22 mouse cellular contexts compared by ENCODE assay signal in genomic region chr16:16852411-16852810, GRCm38 (mm10). TPM values are rescaled to one million over a fixed set of nuclear protein-coding genes. Genes with fewer than 3 reads are reported as not detected.
"Had no signal": no experiment of that assay in that cellular context is flagged by ENCODE, and none has a peak within 500 bp of the region (broad histone marks: within the 10 kb centered on the region; RNA-seq: fewer than 3 reads in every experiment).

No protein-coding gene starts in this region.

- H3K9me3 ChIP-seq: lung, embryonic 15.5 days; midbrain, embryonic 15.5 days; neural tube, embryonic 12.5 days; stomach, embryonic 15.5 days had no signal

- H3K27me3 ChIP-seq: lung, embryonic 15.5 days; megakaryocyte, embryonic 14.5 days; midbrain, embryonic 12.5 days; midbrain, embryonic 15.5 days; neural tube, embryonic 12.5 days; stomach, embryonic 15.5 days had no signal

- H3K9ac ChIP-seq: liver, postnatal 0 days; lung, embryonic 15.5 days; midbrain, embryonic 12.5 days; midbrain, embryonic 15.5 days; neural tube, embryonic 12.5 days; stomach, embryonic 15.5 days had no signal

- ATAC-seq: liver, postnatal 0 days; lung, postnatal 0 days; midbrain, embryonic 15.5 days had no signal

- H3K36me3 ChIP-seq: lung, embryonic 15.5 days; midbrain, embryonic 12.5 days; midbrain, embryonic 15.5 days; neural tube, embryonic 12.5 days; stomach, embryonic 15.5 days had no signal

- H3K27ac ChIP-seq: lung, embryonic 15.5 days; macrophage; midbrain, embryonic 12.5 days; midbrain, embryonic 15.5 days; neural tube, embryonic 12.5 days; stomach, embryonic 15.5 days; stomach, postnatal 0 days had no signal

- H3K4me2 ChIP-seq: lung, embryonic 15.5 days; midbrain, embryonic 12.5 days; midbrain, embryonic 15.5 days; neural tube, embryonic 12.5 days; stomach, embryonic 15.5 days had no signal

- DNase-seq: lung, adult 2 months; lung, postnatal 14 days; lung, postnatal 36 days; right cerebral cortex, postnatal 14 days; thymus, adult 2 months; thymus, postnatal 25 days; thymus, postnatal 4 days had no signal

- H3K4me1 ChIP-seq: lung, embryonic 15.5 days; midbrain, embryonic 12.5 days; midbrain, embryonic 15.5 days; neural tube, embryonic 12.5 days; stomach, embryonic 15.5 days had no signal

- H3K4me3 ChIP-seq: lung, embryonic 15.5 days; megakaryocyte, embryonic 14.5 days; midbrain, embryonic 12.5 days; midbrain, embryonic 15.5 days; neural tube, embryonic 12.5 days; stomach, embryonic 15.5 days had no signal

RNA-seq across cellular contexts. Expression of gene Igll1, which starts 11.4 kb away (rescaled TPM):
- polyA plus RNA-seq: lung, adult 2 months; macrophage; midbrain, embryonic 12.5 days; midbrain, embryonic 15.5 days; midbrain, postnatal 0 days; neural tube, embryonic 12.5 days; neural tube, embryonic 14.5 days; spleen, adult 2 months; stomach, postnatal 0 days; testis, adult 2 months; urinary bladder, adult 2 months had no signal

RNA-seq across cellular contexts. Expression of gene Vpreb1, which starts 18.2 kb away (rescaled TPM):
- polyA plus RNA-seq: macrophage; neural tube, embryonic 14.5 days had no signal

RNA-seq across cellular contexts. Expression of gene Spag6l, which starts 23.2 kb away (rescaled TPM):
- polyA plus RNA-seq: macrophage; spleen, adult 2 months had no signal
